Mouse (Mus musculus) midbrain, postnatal 0 days (tissue): Measurements from ENCODE around the gene Sowaha. TPM values are rescaled to one million over a fixed set of nuclear protein-coding genes. Genes with fewer than 3 reads are reported as not detected.
A peak's percentile ranks its signal among the peaks of the same experiment; 100 is the strongest.

Experiments
- ATAC-seq: fragments of 200-750 bp; cut with Nextera tagmentation; 2 replicates; pipeline ENCODE4 v1.8.0; 2017; ENCODE audit warnings: moderate number of reproducible peaks, mild to moderate bottlenecking, moderate TSS enrichment, moderate library complexity; ENCODE audit not compliant: low FRiP score
- DNase-seq: peaks from one replicate; pipeline ENCODE4 v3.0.0-alpha.2; 2015; ENCODE audit warnings: low spot score
- H3K27ac ChIP-seq: fragments of 300-500 bp; sonication (generic); 2 replicates; pipeline ENCODE4 v1.5.1; 2014; ENCODE audit warnings: low read depth, mild to moderate bottlenecking, low read length, mixed read lengths
- H3K27me3 ChIP-seq: fragments of 300-500 bp; sonication (generic); 2 replicates; pipeline ENCODE4 v1.6.1; 2014; ENCODE audit warnings: low read length, control low read depth, mixed read lengths; ENCODE audit not compliant: insufficient read depth
- H3K36me3 ChIP-seq: fragments of 300-500 bp; sonication (generic); 2 replicates; pipeline ENCODE4 v1.6.1; 2014; ENCODE audit warnings: low read length, control low read depth, mixed read lengths; ENCODE audit not compliant: insufficient read depth
- H3K4me1 ChIP-seq: fragments of 300-500 bp; sonication (generic); 2 replicates; pipeline ENCODE4 v1.6.1; 2014; ENCODE audit warnings: mild to moderate bottlenecking, control low read depth, antibody characterized with exemption, low read length, mixed read lengths; ENCODE audit not compliant: insufficient read depth
- H3K4me2 ChIP-seq: fragments of 300-500 bp; sonication (generic); 2 replicates; pipeline ENCODE4 v1.6.1; 2014; ENCODE audit warnings: low read depth, mild to moderate bottlenecking, low read length, mixed read lengths; ENCODE audit not compliant: poor library complexity, severe bottlenecking
- H3K4me3 ChIP-seq: fragments of 300-500 bp; sonication (generic); 2 replicates; pipeline ENCODE4 v1.5.1; 2014; ENCODE audit warnings: low read depth, mild to moderate bottlenecking, low read length, moderate library complexity
- H3K9ac ChIP-seq: fragments of 300-500 bp; sonication (generic); replicated peaks from 2 replicates; pipeline ENCODE4 v1.6.1; 2014; ENCODE audit warnings: mild to moderate bottlenecking, low read length, moderate library complexity, mixed read lengths; ENCODE audit not compliant: poor library complexity, severe bottlenecking
- H3K9me3 ChIP-seq: fragments of 300-500 bp; sonication (generic); 2 replicates; pipeline ENCODE4 v1.6.1; 2016; ENCODE audit warnings: low read length, control low read depth
- CTCF ChIP-seq: IDR thresholded peaks from 2 replicates; pipeline ENCODE4 v1.5.1; 2016; ENCODE audit warnings: antibody characterized with exemption, mild to moderate bottlenecking
- WGBS: fragments of 180-500 bp; shearing (Covaris S2); extraction: QIAGEN DNeasy Blood & Tissue Kit; methylation state at CpG from one replicate; pipeline ENCODE4 v1.1.7; 2014; 5-methylcytosine and 5-hydroxymethylcytosine counted together
- polyA plus RNA-seq: library from polyadenylated mRNA; unstranded; fragments of >200 nt; fragmentation: Nextera tagmentation; extraction: Ambion mirVana; gene quantifications from 2 replicates; pipeline ENCODE4 v1.2.1, GENCODE M21; 2015
- total RNA-seq: library from RNA; depleted of rRNA; stranded (reverse); fragments of >200 nt; gene quantifications from 2 replicates; pipeline ENCODE4 v1.2.3, GENCODE M21; 2014

Gene Sowaha
- total and polyA plus RNA-seq, 2 experiments from 2014 or later, result 4.0 to 7.3 TPM

- Histone ChIP-seq H3K27ac (no peak overlapping the region), H3K4me1 (peaks cover 6% of the 10 kb centered on the region; the same call in 1 of the 2 replicates), H3K27me3 (peaks cover 6% of the 10 kb centered on the region; the same call in 1 of the 2 replicates), H3K9ac (no peak overlapping the region), H3K36me3 (no peaks in the 10 kb centered on the region), H3K4me2 (no peak overlapping the region), H3K4me3 (no peak overlapping the region), H3K9me3 (no peaks in the 10 kb centered on the region)
- TF ChIP-seq CTCF, result peak; percentile 45
- DNase-seq (no peak), ATAC-seq (no peak)
- WGBS, result 92% methylated on average over 3 of the region's 3 CpGs
These were observed 7.4 kb downstream of the Sowaha start for GRCm38 (mm10) chr11:53472709-53473108.

DNA sequence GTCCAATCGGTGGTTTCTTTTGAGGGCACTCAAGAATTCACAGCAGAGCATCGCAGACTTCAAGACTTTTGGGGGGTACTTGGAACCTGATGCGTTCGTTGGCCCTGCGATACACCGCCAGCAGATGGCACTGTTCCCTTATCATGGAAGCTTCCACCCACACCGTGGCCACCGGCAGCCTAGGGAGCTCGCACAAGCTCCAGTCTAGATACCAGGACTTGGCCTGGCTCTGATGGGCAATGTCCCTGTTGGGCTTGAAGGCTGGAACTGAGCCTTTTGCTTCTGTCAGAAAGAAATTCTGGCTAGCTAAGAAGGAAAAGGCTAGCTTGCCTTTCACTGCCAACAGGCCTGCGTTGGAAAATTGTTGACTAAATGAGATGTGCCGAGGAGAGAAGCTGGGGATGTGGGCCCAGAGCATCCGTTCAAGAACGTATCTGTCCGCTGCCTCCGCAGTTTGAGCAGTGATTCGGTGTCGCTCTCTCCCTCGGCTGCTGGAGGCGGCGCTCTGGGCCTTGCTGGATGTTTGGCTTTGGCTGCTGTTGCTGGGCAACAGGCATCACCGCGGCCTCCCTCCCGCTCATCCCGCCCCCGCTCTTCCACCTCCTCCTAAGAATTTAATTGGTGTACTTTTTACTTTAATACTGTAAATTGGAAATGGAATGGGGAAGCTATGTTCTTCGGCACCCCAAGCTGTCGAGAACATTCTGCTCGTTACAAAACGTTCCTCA lies 9.9 kb downstream of the Sowaha start, which contains the start of gene Gm9837:
Gene Gm9837, minus strand, starts transcription at position 512 of the 728 bp plus-strand sequence.
- 2% methylated on average over 29 of the region's 29 CpGs for WGBS
- H3K4me2 ChIP-seq, result peak within 1 kb of the TSS; percentile 45
- DNase-seq (peak; percentile 94), ATAC-seq (peak; percentile 80)
- no peaks in the 10 kb centered on the region for H3K36me3 ChIP-seq
- 0 out of 2 replicates have a peak within 1 kb of the TSS, but pooled peaks have one; percentile 36 for H3K9ac ChIP-seq
- no peaks in the 10 kb centered on the region for H3K9me3 ChIP-seq
- peak; percentile 93 for TF ChIP-seq CTCF
- H3K27me3 ChIP-seq, result peaks cover 15% of the 10 kb centered on the region
- peak within 1 kb of the TSS; percentile 19; the same call in 1 of the 2 replicates for H3K4me3 ChIP-seq
- H3K4me1 ChIP-seq, result no peaks in the 10 kb centered on the region
- peak within 1 kb of the TSS; percentile 47 for H3K27ac ChIP-seq

- Histone ChIP-seq H3K9ac (no peak overlapping the region), H3K4me3 (no peak overlapping the region), H3K4me1 (no peaks in the 10 kb centered on the region), H3K4me2 (peak overlapping the region; percentile 45; the same call in 1 of the 2 replicates), H3K9me3 (no peaks in the 10 kb centered on the region), H3K27me3 (peaks cover 22% of the 10 kb centered on the region), H3K36me3 (no peaks in the 10 kb centered on the region), H3K27ac (peak overlapping the region; percentile 47; the same call in 1 of the 2 replicates)
- no peak for DNase-seq
- no peak for ATAC-seq
- no peak for TF ChIP-seq CTCF
- 31% methylated on average over 16 of the region's 16 CpGs for WGBS
These were observed 10.6 kb downstream of the Sowaha start for GRCm38 (mm10) chr11:53469294-53469967.

DNA sequence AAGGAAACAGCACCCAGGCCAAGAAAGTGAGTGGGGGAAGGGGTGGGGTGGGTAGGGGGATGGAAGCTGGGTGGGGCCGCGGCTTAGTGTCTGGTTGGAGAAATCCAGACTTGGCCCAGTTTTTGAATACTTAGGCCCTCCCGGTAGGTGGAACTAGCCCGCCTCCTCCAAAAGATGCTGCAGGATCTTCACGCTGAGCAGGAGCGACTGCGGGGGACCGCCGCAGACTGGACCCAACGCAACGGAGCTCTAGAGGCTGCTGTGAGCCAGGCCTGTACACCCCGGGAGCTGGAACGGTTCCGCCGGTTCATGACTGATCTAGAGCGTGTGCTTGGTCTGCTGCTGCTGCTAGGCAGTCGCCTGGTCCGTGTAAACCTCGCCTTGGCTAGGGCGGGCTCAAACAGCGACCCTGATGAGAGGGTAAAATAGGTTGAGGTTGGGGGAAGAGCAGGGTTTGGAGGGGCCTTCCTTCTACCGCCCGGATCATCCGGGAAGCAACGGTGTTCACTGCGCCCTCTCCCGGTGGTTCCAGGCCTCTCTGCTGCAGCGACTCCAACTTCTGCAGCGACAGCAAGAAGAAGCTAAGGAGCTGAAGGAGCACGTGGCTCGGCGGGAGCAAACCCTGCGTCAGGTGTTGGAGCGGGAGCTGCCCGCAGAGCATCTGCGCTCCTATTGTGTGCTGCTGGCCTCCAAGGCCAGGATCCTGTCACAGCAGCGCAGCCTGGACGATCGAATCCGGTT lies 13.7 kb downstream of the Sowaha start:
- H3K27ac ChIP-seq, result no peak overlapping the region
- H3K9me3 ChIP-seq, result no peaks in the 10 kb centered on the region
- ATAC-seq, result peak; percentile 65; the same call in 1 of the 2 replicates
- WGBS, result 4% methylated on average over 40 of the region's 40 CpGs
- peak overlapping the region; percentile 35 for H3K4me3 ChIP-seq
- peak; percentile 87 for DNase-seq
- no peaks in the 10 kb centered on the region for H3K4me1 ChIP-seq
- peak overlapping the region; percentile 58 for H3K4me2 ChIP-seq
- peak; percentile 89 for TF ChIP-seq CTCF
- H3K27me3 ChIP-seq, result peaks cover 41% of the 10 kb centered on the region
- no peaks in the 10 kb centered on the region for H3K36me3 ChIP-seq
- H3K9ac ChIP-seq, result peak overlapping the region; percentile 13

GRCm38 (mm10) chr11:53463551-53464424 lies 16.3 kb downstream of the Sowaha start:
- no peak for TF ChIP-seq CTCF
- no peak for DNase-seq
- Histone ChIP-seq H3K9me3 (no peaks in the 10 kb centered on the region), H3K4me1 (no peaks in the 10 kb centered on the region), H3K4me3 (peak overlapping the region; percentile 33), H3K27me3 (peaks cover 50% of the 10 kb centered on the region), H3K27ac (no peak overlapping the region), H3K4me2 (peak overlapping the region; percentile 67), H3K9ac (no peak overlapping the region; the same call in 1 of the 2 replicates), H3K36me3 (no peaks in the 10 kb centered on the region)
- 9% methylated on average over 53 of the region's 55 CpGs for WGBS
- no peak for ATAC-seq
